Comparison of ENCODE assay signal across 7 mouse cellular contexts in the genomic region with DNA sequence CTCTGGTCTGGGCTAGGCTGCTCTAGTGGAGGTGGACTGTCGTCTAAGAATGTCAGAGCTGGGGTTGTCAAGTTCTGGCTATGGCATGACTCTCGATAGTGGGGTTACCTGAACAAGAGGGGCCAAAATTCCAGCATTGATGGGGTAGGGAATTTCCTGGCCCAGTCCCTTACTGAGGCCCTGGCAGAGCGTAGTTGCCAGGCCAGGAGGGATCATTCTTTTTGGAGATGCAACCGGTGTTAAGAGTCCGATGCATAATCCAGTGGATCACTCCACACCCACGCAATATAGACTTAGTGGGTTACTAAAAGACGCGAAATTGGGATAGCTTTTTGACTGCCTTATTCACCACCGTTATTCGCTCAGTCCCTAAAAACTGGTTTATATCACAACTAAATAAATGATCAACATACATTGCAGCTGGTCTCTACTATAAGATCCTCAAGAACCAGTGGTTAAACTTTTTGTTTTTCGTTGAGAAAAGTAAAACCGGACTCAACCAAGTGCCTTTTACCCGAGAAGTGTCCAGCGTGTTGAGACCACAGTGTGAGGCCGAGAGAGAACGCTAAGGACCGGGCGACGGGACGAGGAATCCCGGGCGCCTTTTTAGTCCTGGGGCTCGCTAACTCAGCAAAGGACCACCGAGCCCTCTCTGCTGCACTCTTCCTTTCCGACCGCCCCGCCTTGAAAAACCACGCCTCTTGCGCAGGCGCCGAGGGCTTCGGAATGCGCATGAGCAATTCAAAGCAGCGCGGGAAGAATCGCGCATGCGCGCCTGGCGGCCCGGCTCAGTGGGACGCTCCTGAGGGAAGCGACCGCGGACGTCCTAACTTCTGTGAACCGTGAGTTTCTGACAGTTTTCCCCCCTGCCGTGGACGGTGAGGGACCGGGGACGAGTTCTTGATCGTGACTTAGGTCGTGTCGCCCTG. TPM values are rescaled to one million over a fixed set of nuclear protein-coding genes. Genes with fewer than 3 reads are reported as not detected.
DNase-seq lines count a peak whose midpoint lies in the region; ATAC-seq and TF ChIP-seq lines count a peak whose summit lies in the region.

A gene (plus strand): TSS at position 739 of the 929 bp plus-strand sequence.

- H3K9ac ChIP-seq in intestine, postnatal 0 days (ENCODE audit: low read depth, low read length) = peak within 1 kb of the TSS; percentile 60
- peak within 1 kb of the TSS; percentile 80 for H3K9ac ChIP-seq in midbrain, embryonic 12.5 days (replicated peaks)

- no peaks in the 10 kb centered on the region for H3K27me3 ChIP-seq in intestine, postnatal 0 days (replicated peaks; ENCODE audit: control insufficient read depth, insufficient read depth, low read length)
- H3K27me3 ChIP-seq in midbrain, embryonic 12.5 days = no peaks in the 10 kb centered on the region
- H3K27me3 ChIP-seq in small intestine, adult 2 months (ENCODE audit: control insufficient read depth, insufficient read depth, low read length) = no peaks in the 10 kb centered on the region

- peak within 1 kb of the TSS; percentile 99 for H3K4me2 ChIP-seq in intestine, postnatal 0 days (replicated peaks; ENCODE audit: low read depth)
- H3K4me2 ChIP-seq in midbrain, embryonic 12.5 days (replicated peaks) = peak within 1 kb of the TSS; percentile 82

- DNase-seq in adrenal gland, adult 2 months = peak; percentile 95
- peak; percentile 95 for DNase-seq in embryo, embryonic 11.5 days (ENCODE audit: low read depth, low spot score)
- peak; percentile 90 to 95 for DNase-seq in gastrocnemius, postnatal 4 days (ENCODE audit: low spot score in 2 of 2)
- DNase-seq in left cerebral cortex, postnatal 4 days = peak; percentile 97

- no peak for TF ChIP-seq CTCF in intestine, postnatal 0 days (IDR thresholded peaks at IDR 0.05; ENCODE audit: low read depth)
- TF ChIP-seq CTCF in small intestine, adult 2 months (IDR thresholded peaks at IDR 0.05; ENCODE audit: extremely low read depth, insufficient read length, insufficient replicate concordance, low read depth, low read length) = no peak

- intact Hi-C loops in left cerebral cortex, postnatal 4 days (cut with DNase I) = loop anchor here (10.0 kb wide), 1 partner anchor 99 kb away; no protein-coding TSS in a partner anchor

- H3K27ac ChIP-seq in intestine, postnatal 0 days (ENCODE audit: low read depth, low read length) = peak within 1 kb of the TSS; percentile 15; the same call in 1 of the 2 replicates
- peak within 1 kb of the TSS; percentile 86 for H3K27ac ChIP-seq in midbrain, embryonic 12.5 days (replicated peaks)
- H3K27ac ChIP-seq in small intestine, adult 2 months (ENCODE audit: insufficient read depth, low read depth, low read length) = peak within 1 kb of the TSS; percentile 44

- WGBS in intestine, postnatal 0 days = 5% methylated on average over 54 of the region's 54 CpGs
- 6% methylated on average over 53 of the region's 54 CpGs for WGBS in midbrain, embryonic 12.5 days
- WGBS in small intestine, adult 2 months = 4% methylated on average over 54 of the region's 54 CpGs

- peak; percentile 89 for ATAC-seq in intestine, postnatal 0 days
- peak; percentile 94 for ATAC-seq in midbrain, embryonic 12.5 days (ENCODE audit: low FRiP score, low read depth)

- no peaks in the 10 kb centered on the region for H3K9me3 ChIP-seq in intestine, postnatal 0 days (ENCODE audit: control insufficient read depth)
- H3K9me3 ChIP-seq in midbrain, embryonic 12.5 days = peaks cover 3% of the 10 kb centered on the region; the same call in 1 of the 2 replicates

- no peaks in the 10 kb centered on the region for H3K4me1 ChIP-seq in intestine, postnatal 0 days (replicated peaks; ENCODE audit: control insufficient read depth, insufficient read depth, low read length)
- peaks cover 19% of the 10 kb centered on the region for H3K4me1 ChIP-seq in midbrain, embryonic 12.5 days
- peaks cover 4% of the 10 kb centered on the region; the same call in 1 of the 2 replicates for H3K4me1 ChIP-seq in small intestine, adult 2 months (ENCODE audit: control insufficient read depth, insufficient read depth, insufficient read length, low read length)

- peak within 1 kb of the TSS; percentile 74 for H3K4me3 ChIP-seq in intestine, postnatal 0 days (ENCODE audit: low read depth, low read length)
- H3K4me3 ChIP-seq in midbrain, embryonic 12.5 days = peak within 1 kb of the TSS; percentile 90
- peak within 1 kb of the TSS; percentile 95 for H3K4me3 ChIP-seq in small intestine, adult 2 months (ENCODE audit: low read depth, low read length)

- no peaks in the 10 kb centered on the region; the same call in 1 of the 2 replicates for H3K36me3 ChIP-seq in intestine, postnatal 0 days (ENCODE audit: control insufficient read depth, insufficient read depth)
- peaks cover 2% of the 10 kb centered on the region; the same call in 1 of the 2 replicates for H3K36me3 ChIP-seq in midbrain, embryonic 12.5 days
- H3K36me3 ChIP-seq in small intestine, adult 2 months (ENCODE audit: control insufficient read depth, insufficient read depth, low read length) = no peaks in the 10 kb centered on the region

- peak; percentile 42 for TF ChIP-seq POLR2A in small intestine, adult 2 months (IDR thresholded peaks at IDR 0.05; ENCODE audit: low read depth, low read length)

RNA-seq across cellular contexts. Expression of the gene that starts here (rescaled TPM):
- total RNA-seq in adrenal gland, adult 2 months (2021) = 1 to 10 TPM; 2.3 to 2.9 TPM
- 2.6 and 3.3 TPM in 2 replicates for polyA plus RNA-seq in adrenal gland, adult 2 months (2012; rRNA removed)
- 1 to 10 TPM; 6.5 to 7.1 TPM for total RNA-seq in gastrocnemius, postnatal 4 days (2021)
- 5.1 and 5.5 TPM in 2 replicates for polyA plus RNA-seq in intestine, postnatal 0 days (2015; fragmentation: Nextera tagmentation; extraction: Ambion mirVana)
- 10 to 100 TPM; 22.7 to 30.1 TPM for total RNA-seq in left cerebral cortex, postnatal 4 days (2021)
- 45.6 and 51.0 TPM in 2 replicates for polyA plus RNA-seq in midbrain, embryonic 12.5 days (2016; fragmentation: Nextera tagmentation; extraction: Ambion mirVana)
- polyA plus RNA-seq in small intestine, adult 2 months (2012; rRNA removed) = 1.5 and 1.9 TPM in 2 replicates

Comparison
In these comparisons a context has a peak if more than half of its experiments do, and no peak if none do; other contexts are left out.
1. Peak in every context shown above with its lines: DNase-seq, ATAC-seq, H3K4me3 ChIP-seq and H3K27ac ChIP-seq.
2. H3K27ac ChIP-seq: peak in every context shown above with its lines; median percentile 86 in midbrain, embryonic 12.5 days; 44 in small intestine, adult 2 months; 15 in intestine, postnatal 0 days.